ENCODE assay signal across 8 mouse cellular contexts in genomic region chr16:57167514-57167912, GRCm38 (mm10). TPM values are rescaled to one million over a fixed set of nuclear protein-coding genes. Genes with fewer than 3 reads are reported as not detected.
DNase-seq lines count a peak whose midpoint lies in the region; ATAC-seq and TF ChIP-seq lines count a peak whose summit lies in the region.

No protein-coding gene starts in this region.

- no peaks in the 10 kb centered on the region for H3K4me1 ChIP-seq in heart, postnatal 0 days (ENCODE audit: control insufficient read depth, insufficient read depth)
- H3K4me1 ChIP-seq in cortical plate, adult 2 months (ENCODE audit: control insufficient read depth, insufficient read depth, low read length) = peaks cover 1% of the 10 kb centered on the region; the same call in 1 of the 2 replicates
- peaks cover 14% of the 10 kb centered on the region for H3K4me1 ChIP-seq in hindbrain, embryonic 15.5 days (replicated peaks)
- peaks cover 8% of the 10 kb centered on the region for H3K4me1 ChIP-seq in midbrain, embryonic 12.5 days

- H3K9me3 ChIP-seq in heart, postnatal 0 days (replicated peaks; ENCODE audit: control insufficient read depth, low read length) = no peaks in the 10 kb centered on the region
- H3K9me3 ChIP-seq in hindbrain, embryonic 15.5 days = no peaks in the 10 kb centered on the region
- no peaks in the 10 kb centered on the region for H3K9me3 ChIP-seq in midbrain, embryonic 12.5 days

- H3K9ac ChIP-seq in heart, postnatal 0 days (replicated peaks; ENCODE audit: low read depth, low read length) = peak overlapping the region; percentile 75
- H3K9ac ChIP-seq in hindbrain, embryonic 15.5 days = peak overlapping the region; percentile 76
- peak overlapping the region; percentile 70 for H3K9ac ChIP-seq in midbrain, embryonic 12.5 days (replicated peaks)

- H3K4me3 ChIP-seq in heart, postnatal 0 days (ENCODE audit: low read depth, low read length) = peak overlapping the region; percentile 78
- peak overlapping the region; percentile 78 for H3K4me3 ChIP-seq in cortical plate, adult 2 months (ENCODE audit: insufficient read depth, low read length)
- peak overlapping the region; percentile 98 for H3K4me3 ChIP-seq in hindbrain, embryonic 15.5 days
- H3K4me3 ChIP-seq in midbrain, embryonic 12.5 days = peak overlapping the region; percentile 65

- TF ChIP-seq CTCF in heart, postnatal 0 days (IDR thresholded peaks at IDR 0.05; ENCODE audit: low read depth) = no peak
- TF ChIP-seq CTCF in cortical plate, adult 2 months (IDR thresholded peaks at IDR 0.05; ENCODE audit: extremely low read depth, insufficient read depth, low read length) = no peak

- no peaks in the 10 kb centered on the region for H3K27me3 ChIP-seq in heart, postnatal 0 days (ENCODE audit: control insufficient read depth, insufficient read depth, low read length)
- no peaks in the 10 kb centered on the region for H3K27me3 ChIP-seq in hindbrain, embryonic 15.5 days
- no peaks in the 10 kb centered on the region for H3K27me3 ChIP-seq in midbrain, embryonic 12.5 days

- H3K36me3 ChIP-seq in heart, postnatal 0 days (replicated peaks; ENCODE audit: control insufficient read depth, insufficient read depth, low read length) = peaks cover 35% of the 10 kb centered on the region
- peaks cover 15% of the 10 kb centered on the region for H3K36me3 ChIP-seq in hindbrain, embryonic 15.5 days
- peaks cover 3% of the 10 kb centered on the region for H3K36me3 ChIP-seq in midbrain, embryonic 12.5 days

- ATAC-seq in heart, postnatal 0 days (ENCODE audit: insufficient read depth, low read depth) = no peak
- ATAC-seq in hindbrain, embryonic 15.5 days (ENCODE audit: low FRiP score, low read depth) = peak; percentile 61; the same call in 1 of the 2 replicates
- peak; percentile 66 for ATAC-seq in midbrain, embryonic 12.5 days (ENCODE audit: low FRiP score, low read depth)

- no peak for TF ChIP-seq EP300 in heart, postnatal 0 days (IDR thresholded peaks at IDR 0.05; ENCODE audit: low read depth)

- WGBS in heart, postnatal 0 days = 15% methylated on average over 5 of the region's 5 CpGs
- 27% methylated on average over 5 of the region's 5 CpGs for WGBS in hindbrain, embryonic 15.5 days
- 34% methylated on average over 5 of the region's 5 CpGs for WGBS in midbrain, embryonic 12.5 days

- 0 out of 2 replicates have a peak, but pooled peaks have one; percentile 4 for TF ChIP-seq POLR2A in cortical plate, adult 2 months (IDR thresholded peaks at IDR 0.05; ENCODE audit: extremely low read depth, insufficient read depth, low read length)

- peak overlapping the region; percentile 86 for H3K4me2 ChIP-seq in heart, postnatal 0 days (ENCODE audit: low read depth, low read length)
- peak overlapping the region; percentile 83 for H3K4me2 ChIP-seq in hindbrain, embryonic 15.5 days
- H3K4me2 ChIP-seq in midbrain, embryonic 12.5 days (replicated peaks) = peak overlapping the region; percentile 80

- peak overlapping the region; percentile 92 for H3K27ac ChIP-seq in heart, postnatal 0 days (ENCODE audit: low read depth)
- H3K27ac ChIP-seq in cortical plate, adult 2 months (ENCODE audit: insufficient read depth, low read length) = no peak overlapping the region
- peak overlapping the region; percentile 92 for H3K27ac ChIP-seq in hindbrain, embryonic 15.5 days (replicated peaks)
- peak overlapping the region; percentile 82; the same call in 1 of the 2 replicates for H3K27ac ChIP-seq in midbrain, embryonic 12.5 days (replicated peaks)

- no peak for DNase-seq in heart, postnatal 0 days (ENCODE audit: low spot score)
- no peak for DNase-seq in heart, adult 8-10 months (ENCODE audit: low spot score)
- DNase-seq in embryo, embryonic 11 days = no peak
- no peak for DNase-seq in ovary, postnatal 14 days (ENCODE audit: low spot score)
- DNase-seq in gastrocnemius, adult 18-20 months (ENCODE audit: low spot score) = no peak

RNA-seq across cellular contexts. Expression of gene Nit2, which starts 0.4 kb away (rescaled TPM):
- total RNA-seq in heart, postnatal 0 days (2014; rRNA removed; ENCODE audit: low replicate concordance) = 21.1 and 40.3 TPM in 2 replicates
- polyA plus RNA-seq in heart, postnatal 0 days (2015; fragmentation: Nextera tagmentation; extraction: Ambion mirVana) = 54.1 and 54.8 TPM in 2 replicates
- 10 to 100 TPM; 25.8 to 33.3 (median 29.9) TPM for total RNA-seq in heart, adult 8-10 months (2022)
- polyA plus RNA-seq in cortical plate, adult 2 months (2012; rRNA removed) = 13.1 and 15.1 TPM in 2 replicates
- 46.9 and 49.8 TPM in 2 replicates for polyA plus RNA-seq in hindbrain, embryonic 15.5 days (2015; fragmentation: Nextera tagmentation; extraction: Ambion mirVana)
- 37.4 and 41.7 TPM in 2 replicates for polyA plus RNA-seq in midbrain, embryonic 12.5 days (2016; fragmentation: Nextera tagmentation; extraction: Ambion mirVana)
- total RNA-seq in gastrocnemius, adult 18-20 months (2021) = 10 to 100 TPM; 19.2 to 22.5 TPM

RNA-seq across cellular contexts. Expression of gene Tomm70a, which starts 46.0 kb away (rescaled TPM):
- total RNA-seq in heart, postnatal 0 days (2014; rRNA removed; ENCODE audit: low replicate concordance) = 53.5 and 56.8 TPM in 2 replicates
- polyA plus RNA-seq in heart, postnatal 0 days (2015; fragmentation: Nextera tagmentation; extraction: Ambion mirVana) = 29.7 and 35.7 TPM in 2 replicates
- 10 to 100 TPM; 36.3 to 45.4 (median 41.1) TPM for total RNA-seq in heart, adult 8-10 months (2022)
- polyA plus RNA-seq in cortical plate, adult 2 months (2012; rRNA removed) = 53.3 and 56.2 TPM in 2 replicates
- 63.9 and 65.2 TPM in 2 replicates for polyA plus RNA-seq in hindbrain, embryonic 15.5 days (2015; fragmentation: Nextera tagmentation; extraction: Ambion mirVana)
- 62.8 and 67.6 TPM in 2 replicates for polyA plus RNA-seq in midbrain, embryonic 12.5 days (2016; fragmentation: Nextera tagmentation; extraction: Ambion mirVana)
- total RNA-seq in gastrocnemius, adult 18-20 months (2021) = 10 to 100 TPM; 30.3 to 32.9 TPM
